18 mouse cellular contexts compared by ENCODE assay signal in the genomic region with DNA sequence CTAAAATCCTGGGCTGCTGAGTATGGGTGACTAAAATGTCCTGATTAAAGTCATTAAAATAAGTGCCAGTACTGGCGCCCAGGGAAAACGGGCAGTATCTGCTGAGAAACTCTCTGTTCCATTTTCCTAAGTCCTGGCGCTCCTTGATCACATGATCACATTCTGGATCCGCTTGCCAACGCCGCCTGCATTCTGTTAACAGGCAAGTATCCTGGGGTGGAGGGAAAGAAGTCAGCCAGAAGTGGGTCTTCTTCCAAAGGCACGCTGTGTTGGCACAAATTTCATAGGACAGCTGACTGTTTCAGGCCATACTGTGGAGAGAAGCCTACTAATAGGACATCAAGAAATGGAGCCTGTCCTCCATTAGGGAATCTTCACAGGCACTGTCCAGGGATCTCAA. TPM values are rescaled to one million over a fixed set of nuclear protein-coding genes. Genes with fewer than 3 reads are reported as not detected.
DNase-seq lines count a peak whose midpoint lies in the region; ATAC-seq lines count a peak whose summit lies in the region.
"Had no signal": no experiment of that assay in that cellular context is flagged by ENCODE, and none has a peak within 500 bp of the region (broad histone marks: within the 10 kb centered on the region; RNA-seq: fewer than 3 reads in every experiment).

No protein-coding gene starts in this region.

- no peak overlapping the region for H3K4me2 ChIP-seq in lung, embryonic 15.5 days
- H3K4me2 ChIP-seq: embryonic facial prominence, embryonic 15.5 days; heart, embryonic 11.5 days had no signal

- no peaks in the 10 kb centered on the region for H3K9me3 ChIP-seq in lung, embryonic 15.5 days
- H3K9me3 ChIP-seq: embryonic facial prominence, embryonic 15.5 days; G1E had no signal

- intact Hi-C loops in left cerebral cortex, postnatal 4 days (cut with DNase I), result no loop called here

- 84% methylated on average over 7 of the region's 7 CpGs for WGBS in lung, embryonic 15.5 days

- no peaks in the 10 kb centered on the region for H3K27me3 ChIP-seq in lung, embryonic 15.5 days
- H3K27me3 ChIP-seq: embryonic facial prominence, embryonic 15.5 days had no signal

- peaks cover 4% of the 10 kb centered on the region; the same call in 1 of the 2 replicates for H3K4me1 ChIP-seq in lung, embryonic 15.5 days
- H3K4me1 ChIP-seq: embryonic facial prominence, embryonic 15.5 days had no signal

- DNase-seq in left cerebral cortex, postnatal 4 days, result peak; percentile 45
- DNase-seq in left cerebral cortex, adult 9 months (ENCODE audit: low spot score in 2 of 2), result no peak
- DNase-seq in cerebellum, adult 9-10 months, result peak; percentile 93
- DNase-seq in lung, postnatal 4 days, result peak; percentile 38 to 83
- DNase-seq in Muller cell, postnatal 12 days (ENCODE audit: inconsistent ontology term), result no peak
- no peak for DNase-seq in layer of hippocampus, postnatal 25 days (ENCODE audit: extremely low spot score in 1 of 2, low spot score in 1 of 2)
- DNase-seq in embryo, embryonic 10 days (ENCODE audit: low spot score), result no peak
- DNase-seq: gastrocnemius, postnatal 36 days; heart, postnatal 10 days; kidney, adult 2 months; kidney, postnatal 36 days; thymus, postnatal 25 days had no signal

- H3K4me3 ChIP-seq in lung, embryonic 15.5 days, result no peak overlapping the region
- H3K4me3 ChIP-seq: embryonic facial prominence, embryonic 15.5 days had no signal

- H3K27ac ChIP-seq in lung, embryonic 15.5 days, result peak overlapping the region; percentile 79
- H3K27ac ChIP-seq: embryonic facial prominence, embryonic 15.5 days; liver, embryonic 14.5 days had no signal

- peak; percentile 69; the same call in 1 of the 2 replicates for ATAC-seq in lung, embryonic 15.5 days (ENCODE audit: borderline replicate concordance, extremely low read depth, low FRiP score, low TSS enrichment)
- ATAC-seq: forebrain, embryonic 16.5 days had no signal

- no peak overlapping the region for H3K9ac ChIP-seq in lung, embryonic 15.5 days
- H3K9ac ChIP-seq: embryonic facial prominence, embryonic 15.5 days; liver, embryonic 14.5 days had no signal

- no peaks in the 10 kb centered on the region for H3K36me3 ChIP-seq in lung, embryonic 15.5 days
- H3K36me3 ChIP-seq: embryonic facial prominence, embryonic 15.5 days; G1E had no signal

RNA-seq across cellular contexts. Expression of gene Akirin2, which starts 52.0 kb away (rescaled TPM):
- 100 to 1,000 TPM; 124 to 135 TPM for total RNA-seq in left cerebral cortex, postnatal 4 days (2021)
- 54.5 and 56.1 TPM in 2 replicates for polyA plus RNA-seq in lung, embryonic 15.5 days (2015; fragmentation: Nextera tagmentation; extraction: Ambion mirVana)
- total RNA-seq in layer of hippocampus, postnatal 25 days (2021), result 10 to 100 TPM; 94.3 to 99.4 TPM

Comparison
In these comparisons a context has a peak if more than half of its experiments do, and no peak if none do; other contexts are left out.
1. DNase-seq: peak in left cerebral cortex, postnatal 4 days (single experiment), cerebellum, adult 9-10 months (single experiment) and lung, postnatal 4 days (2 of 2); none in left cerebral cortex, adult 9 months (0 of 2), Muller cell, postnatal 12 days (single experiment), layer of hippocampus, postnatal 25 days (0 of 2) and embryo, embryonic 10 days (single experiment).